Mouse (Mus musculus) ES-E14 (cell line): ENCODE results near the gene St7.

Experiments used
- HCFC1 ChIP-seq: IDR thresholded peaks from 2 replicates; pipeline ENCODE4 v1.6.1; 2012; ENCODE audit warnings: low read length, inconsistent platforms, borderline replicate concordance; ENCODE audit not compliant: insufficient read depth
- MAFK ChIP-seq: IDR thresholded peaks from 2 replicates; pipeline ENCODE4 v1.6.1; 2014; ENCODE audit warnings: mild to moderate bottlenecking, low read depth, low read length, inconsistent platforms; ENCODE audit not compliant: insufficient read depth

- TF ChIP-seq HCFC1 = no peak
- TF ChIP-seq MAFK = no peak
Measured at GRCm38 (mm10) chr6:17718978-17719377, 26.2 kb downstream of the St7 start.
